Comparison of ENCODE assay signal across 8 mouse cellular contexts in the genomic region with DNA sequence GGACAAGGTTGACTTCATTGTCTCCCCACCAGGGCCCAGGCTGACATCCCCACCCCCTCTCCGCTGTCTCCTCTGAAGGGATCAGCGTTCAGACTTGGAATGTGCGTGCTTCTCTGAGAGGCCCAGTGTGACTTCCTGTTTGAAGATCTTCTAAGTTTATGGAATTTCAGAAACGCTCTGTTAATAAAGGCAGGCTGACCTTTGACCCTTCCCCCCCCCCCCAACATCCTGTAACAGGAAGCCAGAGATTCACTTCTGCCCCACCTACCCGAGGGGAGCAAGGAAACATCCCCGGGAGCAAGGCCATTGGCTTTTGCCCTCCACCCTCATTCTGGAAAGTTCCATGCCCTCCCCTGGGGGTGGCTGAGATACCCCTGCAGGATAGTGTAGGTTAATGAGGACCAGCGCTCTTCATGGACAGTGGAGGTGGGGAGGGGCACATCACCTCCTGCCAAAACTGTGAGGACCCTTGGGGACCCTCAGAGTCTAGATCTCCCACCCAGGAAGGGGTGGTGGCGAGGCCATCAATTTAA. TPM values are rescaled to one million over a fixed set of nuclear protein-coding genes. Genes with fewer than 3 reads are reported as not detected.
DNase-seq lines count a peak whose midpoint lies in the region; ATAC-seq lines count a peak whose summit lies in the region.
"Had no signal": no experiment of that assay in that cellular context is flagged by ENCODE, and none has a peak within 500 bp of the region (broad histone marks: within the 10 kb centered on the region; RNA-seq: fewer than 3 reads in every experiment).

No protein-coding gene starts in this region.

- H3K9me3 ChIP-seq in forebrain, embryonic 14.5 days (replicated peaks; ENCODE audit: control insufficient read depth, low read length), result no peaks in the 10 kb centered on the region

- no peak overlapping the region for H3K9ac ChIP-seq in forebrain, embryonic 14.5 days (ENCODE audit: low read length)

- peak overlapping the region; percentile 72 for H3K27ac ChIP-seq in forebrain, embryonic 14.5 days (ENCODE audit: low read depth, low read length)

- H3K4me2 ChIP-seq in forebrain, embryonic 14.5 days (ENCODE audit: low read length), result peak overlapping the region; percentile 37

- DNase-seq in embryo, embryonic 10.5 days (ENCODE audit: low spot score), result peak; percentile 49
- DNase-seq in forebrain, embryonic 14.5 days (ENCODE audit: low spot score), result no peak
- DNase-seq in kidney, adult 18-20 months, result peak; percentile 46
- DNase-seq in mesoderm, embryonic 11.5 days (ENCODE audit: low read depth, low spot score), result peak; percentile 52
- DNase-seq in gastrocnemius, postnatal 4 days (ENCODE audit: low spot score in 2 of 2), result no peak
- DNase-seq in thymus, postnatal 25 days, result no peak
- DNase-seq in cerebellum, adult 11 months, result no peak

- H3K27me3 ChIP-seq in forebrain, embryonic 14.5 days (replicated peaks; ENCODE audit: control insufficient read depth, insufficient read depth, low read length), result peaks cover 37% of the 10 kb centered on the region

- H3K4me1 ChIP-seq in forebrain, embryonic 14.5 days (ENCODE audit: control insufficient read depth, insufficient read depth, low read length), result peaks cover 19% of the 10 kb centered on the region

- H3K4me3 ChIP-seq in forebrain, embryonic 14.5 days (ENCODE audit: low read depth, low read length), result no peak overlapping the region
- H3K4me3 ChIP-seq: megakaryocyte, embryonic 14.5 days had no signal

- 39% methylated on average over 8 of the region's 8 CpGs for WGBS in forebrain, embryonic 14.5 days

- H3K36me3 ChIP-seq in forebrain, embryonic 14.5 days (ENCODE audit: control insufficient read depth, insufficient read depth, low read length), result no peaks in the 10 kb centered on the region

- peak; percentile 67; the same call in 1 of the 2 replicates for ATAC-seq in forebrain, embryonic 14.5 days

RNA-seq across cellular contexts. Expression of gene Wdr5, which starts 57.4 kb away (rescaled TPM):
- 49.5 and 52.5 TPM in 2 replicates for polyA plus RNA-seq in forebrain, embryonic 14.5 days (2014; fragmentation: Nextera tagmentation; extraction: Ambion mirVana)
- 10 to 100 TPM; 36.4 to 39.2 TPM for total RNA-seq in gastrocnemius, postnatal 4 days (2021)

Comparison
In these comparisons a context has a peak if more than half of its experiments do, and no peak if none do; other contexts are left out.
1. DNase-seq: peak in embryo, embryonic 10.5 days (single experiment), kidney, adult 18-20 months (single experiment) and mesoderm, embryonic 11.5 days (single experiment); none in forebrain, embryonic 14.5 days (single experiment), gastrocnemius, postnatal 4 days (0 of 2), thymus, postnatal 25 days (single experiment) and cerebellum, adult 11 months (single experiment).